Mouse (Mus musculus): ENCODE results near the gene Zranb3.
"Not testable (repeated sequence)": the region's sequence is repeated elsewhere in the genome, so short reads cannot be mapped to it uniquely, and the experiment has no call there.

Gene Zranb3

GRCm38 (mm10) chr1:128102641-128103461, at the start of gene Zranb3, which contains the start of gene R3hdm1:
Zranb3 (minus strand) TSS chr1:128103047.
R3hdm1 (plus strand) TSS chr1:128103301.
- DNase-seq = peak; percentile 96 to 98

GRCm38 (mm10) chr1:128141737-128142136, 38.9 kb upstream of the Zranb3 start:
- no peak for DNase-seq

- DNase-seq = peak in 1 of 2 experiments; percentile 15
These were observed 38.2 kb upstream of the Zranb3 start for GRCm38 (mm10) chr1:128141039-128141438.

- DNase-seq = not testable (repeated sequence)
These were observed 33.4 kb upstream of the Zranb3 start for GRCm38 (mm10) chr1:128136222-128136621.

- DNase-seq = no peak
These were observed 18.2 kb upstream of the Zranb3 start for GRCm38 (mm10) chr1:128120913-128121627.

- DNase-seq = no peak
These were observed 757 bp upstream of the Zranb3 start for GRCm38 (mm10) chr1:128103520-128104088.

- DNase-seq = peak in 1 of 2 experiments; percentile 42
These were observed 601 bp downstream of the Zranb3 start for GRCm38 (mm10) chr1:128102251-128102640.

GRCm38 (mm10) chr1:128098309-128098708, 4.5 kb downstream of the Zranb3 start:
- no peak for DNase-seq

GRCm38 (mm10) chr1:128094686-128095085, 8.2 kb downstream of the Zranb3 start:
- DNase-seq = no peak

GRCm38 (mm10) chr1:128082800-128083199, 20.0 kb downstream of the Zranb3 start:
- DNase-seq = peak; percentile 19 to 28

GRCm38 (mm10) chr1:128081873-128082272, 21.0 kb downstream of the Zranb3 start:
- DNase-seq = no peak

- DNase-seq = peak; percentile 11 to 17
These were observed 21.7 kb downstream of the Zranb3 start for GRCm38 (mm10) chr1:128080936-128081696.

GRCm38 (mm10) chr1:128078646-128079045, 24.2 kb downstream of the Zranb3 start:
- DNase-seq = no peak

GRCm38 (mm10) chr1:128077788-128078187, 25.1 kb downstream of the Zranb3 start:
- DNase-seq = no peak

GRCm38 (mm10) chr1:128076791-128077479, 25.9 kb downstream of the Zranb3 start:
- DNase-seq = no peak

- no peak for DNase-seq
These were observed 29.8 kb downstream of the Zranb3 start for GRCm38 (mm10) chr1:128073051-128073450.

GRCm38 (mm10) chr1:128070003-128070402, 32.8 kb downstream of the Zranb3 start:
- no peak for DNase-seq

GRCm38 (mm10) chr1:128068945-128069397, 33.9 kb downstream of the Zranb3 start:
- DNase-seq = no peak

GRCm38 (mm10) chr1:128064716-128065115, 38.1 kb downstream of the Zranb3 start:
- DNase-seq = no peak

- DNase-seq = no peak
These were observed 40.7 kb downstream of the Zranb3 start for GRCm38 (mm10) chr1:128062167-128062566.

GRCm38 (mm10) chr1:128061401-128061800, 41.4 kb downstream of the Zranb3 start:
- DNase-seq = no peak
